Mouse (Mus musculus) yolk sac, embryonic 10.5 days (tissue): ENCODE measurements at regions not wholly inside any gene's neighbourhood (a gene's known extent, or its start where the extent isn't known, plus 50 kb on each side); places are given as distances from the start of the nearest gene placed in this dataset.

Source experiments
- DNase-seq: peaks from one replicate; pipeline ENCODE4 v3.0.0-alpha.2; 2017; ENCODE audit warnings: low spot score

- DNase-seq, result no peak
Observed at GRCm38 (mm10) chr12:79944090-79944489, 168.7 kb downstream of the Zfp36l1 start.

- no peak for DNase-seq
Observed at GRCm38 (mm10) chr12:79942563-79943131, 170.2 kb downstream of the Zfp36l1 start.

GRCm38 (mm10) chr12:79941828-79942227 is 171.0 kb downstream of the Zfp36l1 start:
- peak; percentile 60 for DNase-seq

DNA sequence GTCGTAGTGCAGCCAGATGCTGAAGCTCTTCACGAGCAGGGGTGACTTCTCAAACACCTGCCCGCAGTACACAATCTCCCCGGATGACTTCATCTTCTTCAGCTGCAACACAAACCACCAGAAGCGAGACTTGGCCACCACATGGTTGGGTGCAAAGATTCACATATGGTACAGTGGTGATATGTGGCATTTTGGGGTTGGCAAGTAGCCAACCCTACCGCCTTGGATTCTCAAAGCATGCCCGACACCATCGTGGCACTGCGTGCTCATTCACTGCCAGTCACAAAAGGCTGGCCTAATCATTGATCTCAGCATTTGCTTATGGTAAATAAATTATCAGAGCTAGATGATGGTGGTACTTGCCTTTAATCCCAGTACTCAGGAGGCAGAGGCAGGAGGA is 173.4 kb downstream of the Zfp36l1 start:
- DNase-seq, result no peak

- no peak for DNase-seq
Observed at GRCm38 (mm10) chr12:79937876-79938275, 174.9 kb downstream of the Zfp36l1 start.

DNA sequence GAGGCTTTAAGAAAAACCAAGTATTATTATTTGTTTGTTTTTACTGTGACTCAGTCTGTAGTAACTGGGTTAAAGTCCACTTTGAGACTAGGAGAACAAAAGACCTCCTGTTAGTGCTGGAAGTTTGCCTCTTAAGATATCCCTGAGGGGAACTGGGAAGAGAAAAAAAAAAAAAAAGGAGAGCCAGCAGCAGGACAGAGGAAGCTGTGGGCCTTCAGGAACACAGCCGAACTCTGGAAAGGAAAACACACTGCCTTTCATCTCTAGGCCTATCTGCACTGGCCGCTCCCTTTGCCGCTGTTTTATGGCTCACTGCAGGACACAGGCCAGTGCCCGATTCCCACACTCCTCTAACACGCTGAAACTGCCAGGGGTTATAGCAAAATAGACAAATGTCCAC is 176.1 kb downstream of the Zfp36l1 start:
- peak; percentile 61 for DNase-seq

DNA sequence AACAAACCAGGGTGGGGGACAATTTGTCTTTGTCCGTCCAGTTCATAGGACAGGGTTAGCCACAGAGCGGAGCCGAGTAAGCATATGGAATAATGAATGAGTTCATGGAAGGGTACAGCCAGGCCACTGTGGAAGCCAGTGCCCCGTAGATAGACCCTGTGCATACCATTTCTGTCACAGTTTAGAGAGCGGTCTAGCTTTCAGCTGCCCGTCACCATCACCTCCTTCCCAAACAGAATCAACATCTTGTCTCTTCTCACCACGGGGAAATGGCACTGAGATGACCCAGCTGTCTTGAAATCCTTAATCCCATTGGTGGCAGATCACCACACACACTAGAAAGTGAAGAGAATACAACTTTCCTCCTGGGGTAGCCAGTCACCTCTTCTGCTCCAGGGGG is 178.7 kb downstream of the Zfp36l1 start:
- DNase-seq, result no peak

DNA sequence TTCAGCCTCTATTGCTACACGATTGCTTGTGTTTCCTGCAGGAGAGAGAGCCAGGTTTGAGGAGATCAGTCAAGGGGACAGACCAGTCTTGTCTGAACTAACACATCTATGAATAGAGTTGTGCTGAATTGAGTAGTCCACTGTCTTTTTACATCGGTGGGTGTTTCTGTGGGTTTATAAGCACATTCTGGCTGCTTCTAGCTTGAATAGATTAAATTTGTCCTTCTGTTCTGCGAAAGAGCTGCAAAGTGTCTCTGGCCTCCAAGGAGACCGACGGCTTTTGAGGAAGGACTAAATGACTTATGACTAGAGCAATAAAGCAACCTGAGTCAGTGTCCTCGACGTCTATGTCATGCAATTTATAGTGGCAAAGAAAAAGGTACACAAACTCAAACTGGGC is 179.9 kb downstream of the Zfp36l1 start:
- no peak for DNase-seq

- DNase-seq, result peak; percentile 59
Observed at GRCm38 (mm10) chr12:79931455-79931854, 181.4 kb downstream of the Zfp36l1 start.

GRCm38 (mm10) chr12:79929846-79930245 is 183.0 kb downstream of the Zfp36l1 start:
- no peak for DNase-seq

- DNase-seq, result peak; percentile 64
Observed at GRCm38 (mm10) chr12:79928739-79929380, 184.0 kb downstream of the Zfp36l1 start.

DNA sequence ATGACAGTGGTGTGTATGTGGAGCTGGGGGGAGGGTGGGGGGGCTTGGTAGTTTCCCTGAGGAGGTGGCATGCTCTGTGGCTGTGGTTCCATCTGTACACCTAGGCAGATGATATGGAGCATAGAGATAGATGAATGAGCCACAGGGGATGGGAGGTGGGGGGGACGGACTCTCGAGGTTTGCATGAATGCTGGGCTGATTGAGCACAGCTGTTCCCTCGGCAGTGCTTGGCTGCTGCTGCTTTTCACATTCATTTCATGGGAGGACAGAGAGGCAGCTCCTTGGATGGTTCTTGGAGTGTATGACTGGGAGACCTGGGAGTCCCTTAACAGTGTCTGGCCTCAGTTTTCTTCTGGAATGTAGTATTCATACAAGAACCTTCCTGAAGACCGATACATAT is 184.5 kb downstream of the Zfp36l1 start:
- DNase-seq, result no peak

- no peak for DNase-seq
Observed at GRCm38 (mm10) chr12:79925704-79926588, 186.9 kb downstream of the Zfp36l1 start.

DNA sequence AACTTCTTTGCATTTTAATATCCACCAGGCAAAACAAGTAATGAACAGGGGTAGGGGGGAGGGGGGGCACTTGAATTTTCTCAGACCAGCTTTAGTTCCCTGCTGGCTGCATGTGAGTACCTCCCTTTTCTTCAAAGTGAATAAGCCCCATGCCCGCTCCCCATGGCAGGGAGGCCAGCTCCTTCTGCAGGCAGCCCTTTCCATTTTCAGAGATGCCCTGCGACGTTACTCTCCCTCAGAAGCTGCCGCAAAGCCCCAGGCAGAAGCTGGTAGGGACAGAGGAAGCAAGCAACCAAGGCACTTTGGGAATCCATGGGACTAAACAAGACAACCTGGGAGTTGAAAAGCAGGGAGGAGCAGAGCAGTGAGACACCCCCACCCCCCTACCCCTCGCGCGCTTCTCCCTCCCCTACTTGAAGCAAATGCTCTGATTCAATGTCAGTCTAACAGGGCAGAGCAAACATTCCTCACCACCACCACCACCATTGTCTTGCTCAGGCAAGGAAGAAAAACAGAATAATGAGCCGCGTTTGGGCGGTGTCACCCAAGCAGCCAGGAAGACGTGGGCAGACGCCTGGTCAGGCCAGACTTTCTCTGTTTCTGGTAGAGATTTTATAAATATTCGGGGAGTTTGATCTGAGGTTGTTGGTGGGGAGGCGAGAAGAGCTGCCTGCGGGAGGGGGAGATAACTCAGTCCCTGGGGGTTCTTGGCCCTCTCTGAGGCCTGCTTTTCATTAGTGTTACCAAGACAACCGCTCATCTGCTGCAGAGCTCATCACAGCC is 187.7 kb downstream of the Zfp36l1 start:
- DNase-seq, result peak; percentile 73

GRCm38 (mm10) chr12:79923811-79924210 is 189.0 kb downstream of the Zfp36l1 start:
- DNase-seq, result no peak

GRCm38 (mm10) chr12:79921786-79922185 is 191.0 kb downstream of the Zfp36l1 start:
- DNase-seq, result no peak

GRCm38 (mm10) chr12:79918983-79919382 is 193.8 kb downstream of the Zfp36l1 start:
- DNase-seq, result no peak

GRCm38 (mm10) chr12:79917634-79918289 is 195.1 kb downstream of the Zfp36l1 start:
- no peak for DNase-seq

DNA sequence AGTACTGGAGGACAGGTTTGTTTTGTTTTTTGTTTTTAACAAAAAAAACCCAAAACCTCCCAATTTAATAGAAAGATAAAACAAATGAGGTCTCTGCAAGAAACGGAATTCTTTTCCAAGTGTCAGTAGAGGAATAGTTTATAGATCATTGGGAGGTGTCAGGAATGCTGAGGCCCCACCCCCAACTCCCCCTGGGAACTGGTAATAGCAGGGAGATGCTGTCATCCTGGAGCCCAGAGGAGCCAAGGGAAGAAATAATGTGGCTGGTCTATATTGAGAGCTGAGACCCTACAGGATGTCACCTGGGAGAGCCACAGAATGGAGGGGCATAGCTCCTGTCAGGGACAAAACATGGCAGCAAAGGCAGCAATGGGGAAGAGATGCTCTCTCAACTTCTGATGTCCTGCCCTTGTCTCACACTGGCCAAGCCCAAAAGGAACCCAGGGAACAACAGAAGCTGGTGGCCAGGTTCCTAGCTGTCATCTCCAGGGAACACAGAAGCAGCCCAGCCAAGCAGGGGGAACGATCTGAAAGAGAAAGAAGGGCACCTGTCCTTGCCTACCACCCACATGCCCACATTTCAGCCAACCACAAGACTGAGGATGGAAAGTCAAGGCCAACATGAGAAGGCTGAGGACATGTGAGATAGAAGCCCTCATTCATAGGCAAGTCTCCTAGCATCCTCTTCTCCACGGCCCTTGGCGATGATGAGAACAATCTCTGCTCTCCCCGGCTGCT is 195.7 kb downstream of the Zfp36l1 start:
- no peak for DNase-seq

GRCm38 (mm10) chr12:79913898-79914297 is 198.9 kb downstream of the Zfp36l1 start:
- DNase-seq, result no peak
